12 mouse cellular contexts compared by ENCODE assay signal in genomic region chr7:115752121-115752634, GRCm38 (mm10).
DNase-seq lines count a peak whose midpoint lies in the region; ATAC-seq lines count a peak whose summit lies in the region.
"Had no signal": no experiment of that assay in that cellular context is flagged by ENCODE, and none has a peak within 500 bp of the region (broad histone marks: within the 10 kb centered on the region; RNA-seq: fewer than 3 reads in every experiment).

No protein-coding gene starts in this region.

- 41% methylated on average over 5 of the region's 5 CpGs for WGBS in midbrain, embryonic 10.5 days
- 42% methylated on average over 5 of the region's 5 CpGs for whole genome bisulfite sequencing in kidney, embryonic 14.5 days

- peak overlapping the region; percentile 50; the same call in 1 of the 2 replicates for H3K27ac ChIP-seq in midbrain, embryonic 10.5 days (replicated peaks)
- H3K27ac ChIP-seq in kidney, embryonic 14.5 days (ENCODE audit: low read depth, low read length): no peak overlapping the region
- H3K27ac ChIP-seq: macrophage had no signal

- DNase-seq in gastrocnemius, postnatal 10 days: peak; percentile 10
- DNase-seq in gastrocnemius, adult 8-10 months (ENCODE audit: low spot score in 2 of 2): no peak
- peak; percentile 17 for DNase-seq in right cerebral cortex, postnatal 4 days
- DNase-seq in right cerebral cortex, adult 2 months (ENCODE audit: low spot score in 2 of 2): no peak
- no peak for DNase-seq in midbrain, embryonic 10.5 days (ENCODE audit: low spot score)
- no peak for DNase-seq in ovary, postnatal 14 days (ENCODE audit: low spot score)
- DNase-seq in cerebellum, adult 9-11 months: no peak
- DNase-seq: cerebellum, adult 11-12 months; thymus, adult 18-20 months had no signal

- no peaks in the 10 kb centered on the region for H3K9me3 ChIP-seq in midbrain, embryonic 10.5 days (replicated peaks)
- H3K9me3 ChIP-seq in kidney, embryonic 14.5 days (ENCODE audit: control insufficient read depth, low read length): no peaks in the 10 kb centered on the region

- peaks cover 49% of the 10 kb centered on the region for H3K4me1 ChIP-seq in midbrain, embryonic 10.5 days
- H3K4me1 ChIP-seq in kidney, embryonic 14.5 days (ENCODE audit: control insufficient read depth, insufficient read depth, low read length): peaks cover 8% of the 10 kb centered on the region

- H3K36me3 ChIP-seq in midbrain, embryonic 10.5 days: no peaks in the 10 kb centered on the region
- no peaks in the 10 kb centered on the region for H3K36me3 ChIP-seq in kidney, embryonic 14.5 days (ENCODE audit: control insufficient read depth, insufficient read depth, low read length)

- H3K27me3 ChIP-seq in midbrain, embryonic 10.5 days (ENCODE audit: low read depth, poor library complexity, severe bottlenecking): no peaks in the 10 kb centered on the region
- H3K27me3 ChIP-seq in kidney, embryonic 14.5 days (ENCODE audit: control insufficient read depth, insufficient read depth, low read length): no peaks in the 10 kb centered on the region

- ATAC-seq in kidney, embryonic 14.5 days (ENCODE audit: low FRiP score, low TSS enrichment): no peak
- ATAC-seq: CD4-positive, CD25-positive, alpha-beta regulatory T cell, adult 4 months had no signal

- no peak overlapping the region for H3K4me3 ChIP-seq in midbrain, embryonic 10.5 days
- no peak overlapping the region for H3K4me3 ChIP-seq in kidney, embryonic 14.5 days (ENCODE audit: low read length)

- no peak overlapping the region for H3K4me2 ChIP-seq in kidney, embryonic 14.5 days (replicated peaks; ENCODE audit: low read depth, low read length)

- H3K9ac ChIP-seq in kidney, embryonic 14.5 days (ENCODE audit: low read depth, low read length): no peak overlapping the region

Comparison
In these comparisons a context has a peak if more than half of its experiments do, and no peak if none do; other contexts are left out.
1. DNase-seq: peak in gastrocnemius, postnatal 10 days (single experiment) and right cerebral cortex, postnatal 4 days (single experiment); none in gastrocnemius, adult 8-10 months (0 of 2), right cerebral cortex, adult 2 months (0 of 2), midbrain, embryonic 10.5 days (single experiment), ovary, postnatal 14 days (single experiment) and cerebellum, adult 9-11 months (single experiment).